Mouse (Mus musculus) lung, postnatal 14 days (tissue): ENCODE data around the gene Tex2.
A peak's percentile ranks its signal among the peaks of the same experiment; 100 is the strongest.

Source experiments
- DNase-seq: peaks from one replicate; pipeline ENCODE4 v3.0.0; 2021

Gene Tex2

DNA sequence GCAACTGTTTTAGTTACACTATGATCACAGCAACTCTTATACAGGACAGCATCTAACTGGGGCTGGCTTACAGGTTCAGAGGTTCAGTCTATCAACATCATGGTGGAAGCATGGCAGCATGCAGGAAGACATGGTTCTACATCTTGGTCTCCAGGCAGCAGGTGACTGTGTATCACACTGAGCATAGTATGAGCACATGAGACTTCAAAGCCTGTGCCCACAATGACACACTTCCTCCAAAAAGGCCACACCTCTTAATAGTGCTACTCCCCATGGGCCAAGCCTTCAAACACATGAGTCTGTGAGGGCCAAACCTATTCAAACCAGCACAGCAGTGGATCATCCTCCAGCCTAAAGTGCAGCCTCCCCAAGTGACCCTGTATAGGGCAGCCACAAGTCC lies 70.8 kb downstream of the Tex2 start:
- DNase-seq: no peak

DNA sequence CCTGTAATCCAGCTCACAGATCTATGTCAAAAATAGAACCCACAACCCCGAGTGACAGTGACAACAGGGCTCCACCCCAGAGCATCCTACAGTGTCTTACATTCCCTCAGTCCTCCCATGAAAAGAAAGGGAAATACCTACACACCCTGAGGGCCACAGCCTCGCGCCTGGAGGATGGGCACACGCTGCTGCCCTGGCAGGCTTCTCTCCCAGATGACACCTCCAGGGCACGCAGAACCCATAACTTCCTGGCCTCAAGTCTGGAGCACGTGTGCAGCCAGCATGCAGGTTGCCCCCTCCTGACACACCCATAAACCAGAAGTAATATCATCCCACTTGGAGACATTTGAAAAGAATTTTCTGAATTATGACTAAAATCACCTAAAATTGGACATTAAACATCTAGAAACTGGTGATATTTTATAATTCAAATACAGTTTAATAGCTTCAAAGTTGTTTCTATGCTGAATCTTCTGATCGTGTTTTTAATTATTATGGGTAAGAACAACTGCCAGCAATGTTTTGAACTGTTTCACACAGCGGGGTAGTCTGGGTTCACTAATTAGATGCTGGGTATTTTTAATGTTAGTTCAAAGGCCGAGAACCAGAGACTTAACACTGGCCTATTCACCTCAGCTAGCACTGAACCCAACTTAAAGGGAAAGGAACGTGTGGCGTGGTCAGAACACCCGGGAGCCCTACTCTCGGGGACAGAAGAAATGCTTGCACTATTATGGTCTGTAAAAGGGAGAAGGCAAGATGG lies 72.5 kb downstream of the Tex2 start:
- DNase-seq: no peak

DNA sequence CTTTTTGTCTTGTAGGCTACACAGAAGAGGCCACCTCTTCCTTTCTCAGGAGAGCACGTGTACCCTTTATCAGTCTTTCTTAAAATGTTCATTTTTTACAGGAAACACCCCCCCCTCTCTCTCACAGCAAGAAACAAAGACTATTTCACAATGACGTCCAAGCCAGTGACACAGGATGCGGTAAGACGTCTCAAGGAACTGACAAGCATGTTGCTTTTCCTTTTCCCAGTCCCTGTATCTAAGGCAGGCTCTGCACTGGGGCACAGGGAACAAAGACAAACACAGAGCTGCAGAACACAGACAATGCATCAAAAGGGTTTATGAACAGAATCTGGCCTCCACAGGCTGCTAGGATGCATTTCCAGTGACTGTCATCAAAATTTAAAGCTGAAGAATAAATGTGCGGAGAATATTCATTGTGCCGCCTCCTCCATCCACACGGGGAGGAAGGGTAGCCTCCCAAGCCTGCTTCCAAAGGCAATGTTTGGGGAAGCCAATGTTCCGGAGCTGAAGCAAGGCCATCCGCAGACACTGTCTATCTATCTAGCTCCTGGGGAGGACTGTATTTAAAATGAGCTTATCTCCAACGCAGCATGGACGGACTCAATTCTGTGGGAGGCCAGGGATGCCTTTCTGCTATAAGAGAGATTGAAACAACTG lies 76.8 kb downstream of the Tex2 start:
- DNase-seq: no peak

DNA sequence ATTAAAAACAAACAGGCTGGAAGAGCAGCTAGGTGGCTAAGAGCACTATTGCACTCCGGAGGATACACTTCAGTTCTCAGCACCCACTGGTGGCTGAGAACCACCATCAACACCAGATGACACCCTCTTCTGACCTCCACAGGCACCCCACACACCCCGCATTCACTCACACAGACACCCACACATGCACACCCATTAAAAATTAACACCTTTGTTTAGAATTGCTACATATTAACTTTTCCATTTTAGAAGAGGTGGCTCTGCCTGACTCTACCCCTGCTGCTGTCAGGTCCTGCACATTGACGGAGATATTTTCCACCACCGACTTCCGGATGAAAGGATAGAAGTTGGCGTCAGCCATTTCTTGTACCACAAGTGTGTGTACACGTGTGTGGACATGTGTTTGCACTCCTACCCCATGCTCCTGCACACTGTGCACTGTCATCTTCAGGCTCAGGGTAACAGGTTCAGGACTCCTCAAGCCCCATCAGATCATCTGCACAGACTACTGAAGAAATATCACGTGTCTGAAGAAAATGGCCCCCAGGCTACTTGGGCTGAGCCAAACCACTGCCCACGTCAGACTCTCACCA lies 77.5 kb downstream of the Tex2 start:
- no peak for DNase-seq

DNA sequence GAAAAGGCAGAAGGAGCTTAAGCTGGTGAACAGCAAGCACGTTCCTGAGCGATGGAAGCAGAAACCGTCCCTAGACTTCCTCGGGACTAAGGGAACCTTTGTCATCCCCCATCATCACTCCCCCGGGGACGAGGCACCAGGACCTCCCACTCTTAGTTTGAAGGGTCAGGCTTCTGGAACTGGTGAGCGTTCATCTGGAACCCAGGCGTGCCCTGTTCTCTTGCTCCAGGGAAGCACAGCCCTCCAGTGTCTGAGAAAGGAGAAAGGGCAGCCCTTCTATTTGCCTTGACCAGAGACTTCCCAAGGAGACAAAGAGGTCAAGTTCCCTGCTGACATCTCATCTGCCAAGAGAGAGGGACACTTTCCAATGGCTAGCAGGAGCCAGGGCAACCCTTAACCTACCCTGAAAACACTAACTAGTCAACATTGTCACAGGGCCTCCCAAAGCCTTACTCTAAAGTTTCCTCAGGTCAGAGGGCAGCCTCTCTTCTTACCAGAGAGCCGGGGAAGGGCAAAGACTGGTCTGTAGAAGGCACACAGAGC lies 80.9 kb downstream of the Tex2 start:
- no peak for DNase-seq

DNA sequence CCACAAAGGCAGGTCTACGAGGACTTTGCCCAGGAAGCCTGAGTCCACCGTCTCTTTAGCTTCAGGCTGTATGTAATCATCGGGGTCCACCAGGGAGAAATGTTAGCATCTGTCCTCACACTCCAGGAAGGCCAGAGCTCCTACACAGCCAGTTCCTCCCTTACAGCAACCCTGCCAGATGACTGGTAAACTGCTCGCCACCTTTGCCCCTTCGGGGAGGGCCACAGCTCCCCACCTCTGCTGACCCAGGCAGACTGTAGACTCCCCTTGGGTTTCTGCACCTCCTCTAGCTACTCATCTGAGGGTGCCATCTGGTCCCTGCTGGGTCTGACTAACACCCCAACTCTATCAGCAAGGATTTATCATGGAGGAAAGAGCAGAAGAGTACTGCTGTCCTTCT lies 83.4 kb downstream of the Tex2 start:
- no peak for DNase-seq

DNA sequence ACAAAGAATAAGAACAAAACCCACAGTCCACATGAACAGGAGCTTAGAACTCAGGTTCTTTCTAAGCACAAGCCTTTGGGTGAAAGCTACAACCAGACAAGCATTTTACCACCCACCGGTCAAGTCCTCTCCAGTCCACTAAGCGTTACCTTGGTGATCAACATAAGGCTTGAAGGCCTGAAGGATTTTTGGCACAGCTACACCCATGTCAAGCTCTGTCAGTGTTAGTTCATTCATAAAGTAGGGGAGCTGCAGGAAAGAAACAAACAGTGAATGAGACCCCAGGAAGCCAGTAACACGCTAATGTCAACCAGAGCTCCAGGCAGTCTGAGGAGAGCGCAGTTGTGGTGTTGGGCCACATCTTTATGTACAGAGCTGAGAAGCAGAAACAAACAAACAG lies 84.1 kb downstream of the Tex2 start:
- no peak for DNase-seq

DNA sequence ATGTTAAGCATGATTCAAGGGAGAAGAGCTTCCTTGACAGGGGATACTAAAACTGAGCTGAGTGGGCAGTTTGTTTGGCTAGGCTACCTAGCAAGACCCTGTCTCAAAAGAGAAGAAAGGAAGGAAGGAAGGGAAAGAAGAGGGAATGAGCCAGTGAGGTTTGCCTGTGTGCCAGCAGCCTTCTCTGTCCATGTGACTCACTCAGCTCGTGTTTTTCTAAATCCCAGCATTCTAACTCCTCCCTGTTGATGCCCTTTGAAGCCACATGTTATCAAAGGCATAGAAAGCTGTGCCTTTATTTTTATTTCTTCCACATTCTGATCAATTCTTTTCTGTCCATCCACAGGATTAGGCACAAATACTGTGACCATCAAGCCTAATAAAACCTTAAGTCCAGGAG lies 85.3 kb downstream of the Tex2 start:
- DNase-seq: no peak

DNA sequence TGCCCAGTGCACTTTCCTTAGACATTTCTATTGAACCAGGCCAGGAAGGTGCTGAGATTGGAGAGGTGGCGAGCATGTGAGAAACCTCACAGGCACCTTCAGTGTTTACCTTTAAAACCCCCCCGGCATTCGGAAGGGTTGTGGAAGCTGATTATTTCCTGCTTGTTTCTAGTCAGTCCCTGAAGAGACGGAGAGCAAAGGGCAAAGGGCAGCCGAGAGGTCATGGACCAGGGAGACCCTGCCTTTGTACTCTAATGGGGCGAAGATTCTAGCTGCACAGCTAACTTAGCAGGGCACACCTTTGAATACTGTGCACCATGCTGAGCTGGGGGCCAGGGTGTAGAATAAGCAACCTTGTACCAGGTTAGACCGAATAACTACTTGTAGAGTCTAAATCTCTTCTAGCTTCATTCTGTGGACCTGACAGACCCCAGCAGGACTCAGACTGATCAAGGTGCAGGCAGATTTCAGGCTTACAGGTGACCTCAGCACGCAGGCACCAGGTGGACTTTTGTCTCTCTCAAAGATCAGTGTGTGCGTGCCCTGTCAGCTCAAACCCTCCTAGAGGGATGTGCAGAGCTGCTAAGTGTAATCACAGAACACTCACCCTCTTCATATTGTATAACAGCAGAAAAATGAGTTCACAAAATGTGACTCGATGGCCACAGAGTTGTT lies 85.9 kb downstream of the Tex2 start:
- no peak for DNase-seq

DNA sequence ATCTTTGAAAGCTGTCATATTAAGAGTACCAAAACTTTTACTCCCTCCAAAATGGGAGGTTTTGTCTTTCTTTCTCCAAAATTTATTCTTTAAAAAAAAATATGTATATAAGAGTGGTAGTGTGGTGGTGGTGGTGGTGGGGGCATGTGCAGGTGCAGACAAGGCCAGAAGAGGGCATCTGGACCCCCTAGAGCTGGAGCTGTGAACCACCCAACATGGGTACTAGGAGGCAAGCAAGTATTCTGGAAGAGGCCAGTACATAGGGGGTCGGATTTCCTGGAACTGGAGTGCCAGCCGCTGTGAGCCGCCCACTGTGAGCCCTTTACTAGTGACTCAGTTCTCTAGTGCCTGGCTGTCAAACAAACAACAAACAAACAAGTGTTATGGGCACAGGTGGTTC lies 90.7 kb downstream of the Tex2 start:
- DNase-seq: no peak

DNA sequence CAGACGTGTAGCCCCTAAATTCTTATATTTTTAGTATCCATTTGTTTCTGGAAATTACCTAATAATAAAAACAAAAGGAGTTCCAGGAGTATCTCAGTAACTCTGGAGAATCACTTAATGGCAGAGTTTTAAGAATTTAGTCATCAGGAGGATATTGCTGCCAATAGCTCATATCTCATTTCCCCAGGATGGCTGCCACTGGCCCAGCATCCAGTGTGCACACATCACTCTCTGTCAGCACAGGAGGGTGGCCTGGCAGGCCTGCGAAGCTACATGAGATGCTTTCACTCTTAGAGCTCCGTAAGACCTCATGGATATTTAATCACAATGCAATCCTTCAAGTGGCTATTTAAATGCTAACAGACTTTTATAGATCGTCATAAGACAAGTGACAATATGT lies 91.6 kb downstream of the Tex2 start:
- DNase-seq: no peak

DNA sequence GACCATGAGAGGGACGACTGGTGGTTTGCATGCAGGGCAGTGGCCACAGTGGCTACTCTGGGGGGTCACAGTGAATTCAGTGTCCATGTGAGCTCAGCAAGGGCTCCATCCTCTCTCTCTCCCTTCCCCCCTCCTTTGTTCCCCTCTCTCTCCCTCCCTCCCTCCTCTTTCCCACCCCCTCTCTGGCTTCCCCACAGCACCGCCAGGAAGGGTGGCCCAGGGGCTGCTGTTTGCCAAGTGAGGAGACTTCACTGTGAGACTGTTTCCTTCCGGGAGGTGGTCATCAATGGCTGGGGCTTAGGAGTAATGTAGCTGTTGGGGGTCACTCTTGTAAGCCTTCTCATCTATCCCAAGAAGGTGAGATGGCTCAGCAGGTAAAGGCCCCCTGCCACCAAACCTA lies 92.8 kb downstream of the Tex2 start:
- no peak for DNase-seq

DNA sequence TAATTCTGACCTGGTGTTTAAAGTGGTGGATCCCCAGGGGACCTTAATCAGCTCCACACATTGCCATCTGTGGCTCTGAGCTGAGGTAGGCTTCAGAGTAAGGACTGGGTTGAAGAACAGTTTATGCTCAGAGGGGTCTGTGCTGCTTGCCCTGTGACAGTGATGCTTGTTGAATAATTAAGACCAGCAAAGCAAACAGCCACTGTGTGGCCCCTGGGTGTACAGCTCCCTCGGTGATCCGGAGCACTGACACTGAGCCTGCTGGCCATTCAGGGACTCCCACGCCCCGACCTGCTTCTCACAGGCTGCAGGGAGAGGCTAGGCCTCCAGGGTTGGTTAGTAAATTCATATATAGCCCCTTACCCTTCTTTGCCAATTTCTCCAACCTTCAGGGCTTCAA lies 93.7 kb downstream of the Tex2 start:
- DNase-seq: no peak

DNA sequence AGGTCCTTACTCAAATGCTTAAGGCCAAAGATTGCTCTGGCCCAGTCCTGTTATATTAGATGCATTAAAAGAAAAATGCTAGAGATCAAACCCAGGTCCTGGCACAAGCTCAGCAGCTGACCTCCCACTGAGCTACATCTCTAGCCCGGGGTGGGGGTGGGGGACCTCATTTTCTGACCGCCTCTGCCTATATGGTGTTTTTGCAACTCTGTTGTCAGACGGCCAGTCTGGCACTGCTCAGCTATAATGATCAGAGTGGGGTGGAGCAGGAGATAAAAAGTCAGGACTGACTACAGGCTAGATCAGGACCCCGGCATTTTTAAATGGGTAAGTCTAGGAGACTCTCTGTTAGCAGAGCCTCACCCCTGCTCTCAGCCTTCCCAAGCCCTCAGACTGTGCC lies 94.8 kb downstream of the Tex2 start:
- no peak for DNase-seq

DNA sequence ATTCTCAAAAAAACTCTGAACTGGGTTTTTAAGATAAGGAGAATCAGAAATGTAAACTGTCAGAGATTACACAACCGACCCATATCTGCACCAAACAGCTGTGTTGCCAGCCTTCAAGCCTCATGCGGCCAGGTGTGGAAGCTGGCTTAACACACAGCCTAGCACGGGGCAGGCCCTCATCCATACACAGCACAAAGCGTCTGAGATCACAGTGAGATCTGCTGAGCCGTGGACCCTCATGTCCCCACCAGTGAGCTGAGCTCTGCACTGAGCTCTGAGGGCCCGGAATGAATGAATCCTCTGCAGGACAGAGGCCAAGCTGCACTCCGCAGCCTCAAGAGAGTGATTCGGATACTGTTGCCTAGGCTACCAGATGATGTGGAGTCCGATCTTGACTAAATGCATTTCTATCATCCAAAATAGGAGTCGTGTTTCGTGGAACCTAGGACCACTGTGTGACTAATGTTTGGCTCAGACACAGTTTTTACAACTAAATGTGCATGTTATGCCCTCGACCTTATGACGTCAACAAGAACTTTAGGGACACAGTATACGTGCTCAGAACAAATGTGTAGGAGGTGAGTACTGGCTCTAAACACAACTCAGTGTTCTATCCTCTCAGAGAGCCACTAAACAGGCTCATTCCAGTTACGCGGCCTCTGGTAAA lies 98.0 kb downstream of the Tex2 start:
- no peak for DNase-seq

DNA sequence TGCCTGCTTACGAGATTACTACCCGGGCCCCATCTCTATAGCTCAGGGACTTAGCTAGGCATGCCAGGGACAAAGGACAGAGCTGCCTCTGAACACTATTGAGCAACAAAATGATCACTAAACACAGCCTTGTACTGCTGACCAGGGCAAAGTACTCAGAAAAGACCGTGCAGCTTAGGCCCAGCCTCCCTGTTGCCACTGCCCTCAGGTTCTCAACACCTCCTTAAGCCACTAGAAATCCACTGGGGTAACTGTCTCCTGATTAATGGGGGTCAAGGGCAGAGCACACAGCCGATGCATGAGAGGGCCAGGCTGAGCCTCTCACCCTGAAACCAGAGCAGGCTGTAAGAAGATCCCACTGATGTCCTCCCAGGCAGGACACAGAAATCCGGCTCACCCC lies 98.8 kb downstream of the Tex2 start:
- no peak for DNase-seq

DNA sequence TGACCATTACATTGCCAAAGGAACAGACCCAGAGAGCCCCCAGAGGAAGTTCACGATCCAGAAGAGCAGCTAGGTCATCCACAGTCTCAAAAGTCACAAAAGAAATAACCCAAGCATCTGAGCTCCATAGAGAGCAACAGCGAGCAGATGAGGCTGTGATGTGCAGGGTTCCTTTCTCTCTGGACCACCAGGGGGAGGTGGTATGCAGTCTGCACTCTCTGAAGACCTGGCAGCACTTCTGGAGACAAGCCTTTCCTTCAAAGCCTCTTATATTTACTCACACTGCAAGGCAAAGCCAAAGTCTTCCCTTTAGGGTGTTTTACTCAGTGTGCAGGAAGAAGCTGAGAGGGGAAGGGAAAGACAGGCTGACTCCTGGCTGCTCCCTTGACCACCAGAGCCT lies 100.1 kb downstream of the Tex2 start:
- peak; percentile 75 for DNase-seq

DNA sequence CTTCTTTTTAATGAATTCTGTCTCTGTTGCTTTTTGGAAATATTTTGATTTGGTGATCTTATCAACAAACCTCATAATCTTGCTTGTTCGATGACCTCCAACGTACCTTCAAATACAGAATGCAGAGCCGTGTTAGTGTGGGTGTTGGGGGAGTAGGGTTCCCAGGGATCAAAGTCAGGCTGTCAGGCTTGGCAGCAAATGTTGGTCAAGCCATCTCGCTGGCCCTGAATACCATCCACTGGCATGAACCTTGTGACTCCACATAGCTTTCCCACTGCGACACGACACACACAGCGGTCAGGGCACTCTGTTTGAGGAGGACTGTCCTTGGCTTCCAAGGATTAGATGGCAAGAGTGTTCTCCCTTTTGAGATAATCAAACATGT lies 101.2 kb downstream of the Tex2 start:
- no peak for DNase-seq

DNA sequence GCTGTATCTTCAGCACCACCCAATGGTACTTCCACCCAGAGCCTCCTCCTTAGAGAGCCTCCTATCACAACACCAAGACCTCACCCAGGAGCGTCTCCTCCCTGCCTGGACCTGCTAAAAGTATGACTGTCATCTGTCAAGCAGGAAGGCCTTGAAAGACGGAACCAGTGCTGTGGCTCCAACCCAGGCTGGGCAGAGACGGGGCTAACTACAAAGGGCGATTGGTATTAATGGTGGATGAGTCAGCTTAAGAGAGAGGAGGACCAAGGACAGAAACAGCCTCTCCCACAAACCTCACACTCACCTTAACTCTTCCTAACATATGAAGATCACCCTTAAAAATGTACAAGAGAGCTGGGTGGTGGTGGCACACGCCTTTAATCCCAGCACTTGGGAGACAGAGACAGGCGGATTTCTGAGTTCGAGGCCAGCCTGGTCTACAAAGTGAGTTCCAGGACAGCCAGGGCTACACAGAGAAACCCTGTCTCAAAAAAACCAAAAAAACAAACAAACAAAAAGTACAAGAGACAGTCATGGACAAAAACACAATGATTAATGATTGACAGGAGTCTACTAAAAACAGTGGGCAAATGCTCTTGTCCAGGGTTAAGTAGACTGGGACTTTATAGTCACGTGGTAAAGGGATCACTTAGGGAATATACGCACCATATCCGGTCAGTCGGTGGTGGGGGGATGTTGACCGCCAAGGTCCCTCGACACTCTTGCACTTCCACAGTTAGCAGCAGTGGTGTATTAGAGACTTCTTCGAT lies 101.8 kb downstream of the Tex2 start:
- DNase-seq: no peak

DNA sequence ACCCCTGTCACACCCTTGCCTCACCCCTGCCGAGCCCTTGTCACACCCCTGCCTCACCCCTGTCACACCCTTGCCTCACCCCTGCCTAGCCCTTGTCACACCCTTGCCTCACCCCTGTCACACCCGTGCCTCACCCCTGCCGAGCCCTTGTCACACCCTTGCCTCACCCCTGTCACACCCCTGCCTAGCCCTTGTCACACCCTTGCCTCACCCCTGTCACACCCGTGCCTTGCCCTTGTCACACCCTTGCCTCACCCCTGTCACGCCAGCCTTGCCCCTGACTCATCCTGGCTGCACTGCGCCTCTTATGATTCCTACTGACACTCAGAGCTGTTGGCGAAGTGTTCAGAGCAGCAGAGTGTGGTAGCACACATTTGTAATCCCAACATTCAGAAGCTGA lies 105.6 kb downstream of the Tex2 start:
- DNase-seq: no peak

DNA sequence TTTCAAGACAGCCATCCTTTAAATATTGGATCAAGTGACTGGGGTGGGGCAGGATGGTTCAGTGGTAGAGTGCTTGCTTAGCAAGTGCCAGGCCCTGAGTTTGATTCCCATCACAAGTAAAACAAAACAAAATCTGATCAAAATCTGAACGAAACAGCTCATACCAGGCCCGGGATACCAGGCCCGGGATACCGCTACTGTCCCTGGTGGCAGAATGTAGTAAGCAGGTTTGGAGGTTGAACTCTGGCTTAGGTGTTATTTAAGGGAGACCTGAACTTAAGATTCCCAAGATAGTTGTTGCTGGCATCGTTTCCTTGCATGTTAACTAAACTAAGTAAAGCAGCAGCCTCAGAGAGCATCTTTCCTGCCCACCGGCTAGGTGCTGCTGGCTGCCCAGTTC lies 107.0 kb downstream of the Tex2 start:
- DNase-seq: no peak

DNA sequence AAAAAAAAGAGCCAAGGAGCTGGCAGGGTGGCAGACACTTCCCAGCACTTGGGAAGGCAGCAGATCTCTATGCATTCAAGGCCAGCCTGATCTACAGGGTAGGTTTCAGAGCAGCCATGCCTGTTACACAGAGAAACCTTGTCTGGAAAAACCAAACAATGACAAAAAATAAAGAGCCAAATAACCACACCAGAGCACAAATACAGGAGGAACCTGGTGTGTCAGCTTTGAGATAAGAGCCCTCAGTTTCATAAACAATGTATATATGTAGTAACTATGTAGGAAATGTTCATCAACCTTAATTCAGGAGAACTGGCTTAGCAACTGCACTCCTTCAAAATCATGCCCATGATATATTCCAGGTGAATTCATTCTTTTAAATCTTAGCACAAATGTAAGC lies 109.1 kb downstream of the Tex2 start:
- DNase-seq: no peak

DNA sequence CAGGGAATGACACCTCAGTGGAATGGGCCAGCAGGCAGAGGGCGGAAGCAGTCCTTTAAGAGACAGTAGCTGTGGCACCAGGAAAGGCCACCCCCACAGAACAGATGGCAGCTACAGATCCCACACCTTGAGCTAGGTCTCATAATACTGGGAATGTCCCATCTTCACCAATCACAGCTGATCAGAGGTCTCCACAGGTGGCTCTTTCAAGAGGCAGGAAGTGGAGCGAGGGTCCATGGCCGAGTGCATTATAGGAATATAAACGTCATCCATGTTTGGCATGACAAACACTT lies 109.9 kb downstream of the Tex2 start:
- DNase-seq: no peak
